Mouse (Mus musculus) T-helper 2 cell (primary cell): Measurements from ENCODE around the gene Frmpd3.
"Not testable (repeated sequence)": the region's sequence is repeated elsewhere in the genome, so short reads cannot be mapped to it uniquely, and the experiment has no call there.

Source experiments
- in situ Hi-C: fragments of 300-600 bp; cut with MboI, MseI; formaldehyde crosslinking; loops from one replicate; pipeline ENCODE4 v1.15.1; 2025; ENCODE audit warnings: high pct_unique_total_duplicates

The Frmpd3 gene

GRCm38 (mm10) chrX:140341656-140342392 is at the start of gene Frmpd3:
Frmpd3 (plus strand) TSS chrX:140342263.
- in situ Hi-C loops = no loop called here

GRCm38 (mm10) chrX:140303731-140304130 is 38.3 kb upstream of the Frmpd3 start:
- in situ Hi-C loops = no loop called here

GRCm38 (mm10) chrX:140305652-140306051 is 36.4 kb upstream of the Frmpd3 start:
- in situ Hi-C loops = no loop called here

- in situ Hi-C loops = no loop called here
These were observed 24.1 kb upstream of the Frmpd3 start for GRCm38 (mm10) chrX:140317931-140318330.

GRCm38 (mm10) chrX:140319131-140319530 is 22.9 kb upstream of the Frmpd3 start:
- in situ Hi-C loops = no loop called here

GRCm38 (mm10) chrX:140320671-140321070 is 21.4 kb upstream of the Frmpd3 start:
- in situ Hi-C loops = not testable (repeated sequence)

GRCm38 (mm10) chrX:140342393-140343163 is 515 bp downstream of the Frmpd3 start:
- in situ Hi-C loops = no loop called here

GRCm38 (mm10) chrX:140375628-140376027 is 33.6 kb downstream of the Frmpd3 start:
- in situ Hi-C loops = no loop called here

GRCm38 (mm10) chrX:140399986-140400385 is 57.9 kb downstream of the Frmpd3 start:
- in situ Hi-C loops = no loop called here

GRCm38 (mm10) chrX:140402904-140403303 is 60.8 kb downstream of the Frmpd3 start:
- in situ Hi-C loops = no loop called here

GRCm38 (mm10) chrX:140406079-140406478 is 64.0 kb downstream of the Frmpd3 start:
- in situ Hi-C loops = no loop called here

- in situ Hi-C loops = no loop called here
These were observed 64.4 kb downstream of the Frmpd3 start for GRCm38 (mm10) chrX:140406501-140406900.

GRCm38 (mm10) chrX:140407593-140407992 is 65.5 kb downstream of the Frmpd3 start:
- in situ Hi-C loops = no loop called here

- in situ Hi-C loops = no loop called here
These were observed 76.4 kb downstream of the Frmpd3 start for GRCm38 (mm10) chrX:140418467-140418866.

GRCm38 (mm10) chrX:140427124-140427523 is 85.1 kb downstream of the Frmpd3 start:
- in situ Hi-C loops = loop anchor here (25.0 kb wide), 1 partner anchor 735 kb away; no protein-coding TSS in a partner anchor

- in situ Hi-C loops = loop anchor here (25.0 kb wide), 1 partner anchor 734 kb away; no protein-coding TSS in a partner anchor
These were observed 86.2 kb downstream of the Frmpd3 start for GRCm38 (mm10) chrX:140428252-140428651.

GRCm38 (mm10) chrX:140429985-140430384 is 87.9 kb downstream of the Frmpd3 start:
- in situ Hi-C loops = loop anchor here (25.0 kb wide), 1 partner anchor 732 kb away; no protein-coding TSS in a partner anchor

GRCm38 (mm10) chrX:140430506-140430905 is 88.4 kb downstream of the Frmpd3 start:
- in situ Hi-C loops = loop anchor here (25.0 kb wide), 1 partner anchor 732 kb away; no protein-coding TSS in a partner anchor

GRCm38 (mm10) chrX:140431981-140432380 is 89.9 kb downstream of the Frmpd3 start:
- in situ Hi-C loops = loop anchor here (25.0 kb wide), 1 partner anchor 730 kb away; no protein-coding TSS in a partner anchor

GRCm38 (mm10) chrX:140432786-140433185 is 90.7 kb downstream of the Frmpd3 start:
- in situ Hi-C loops = loop anchor here (25.0 kb wide), 1 partner anchor 730 kb away; no protein-coding TSS in a partner anchor

GRCm38 (mm10) chrX:140437906-140438305 is 95.8 kb downstream of the Frmpd3 start:
- in situ Hi-C loops = loop anchor here (25.0 kb wide), 1 partner anchor 724 kb away; no protein-coding TSS in a partner anchor

GRCm38 (mm10) chrX:140445551-140445950 is 103.5 kb downstream of the Frmpd3 start:
- in situ Hi-C loops = loop anchor here (25.0 kb wide), 1 partner anchor 717 kb away; no protein-coding TSS in a partner anchor
